Mouse (Mus musculus): ENCODE measurements at regions not wholly inside any gene's neighbourhood (a gene's known extent, or its start where the extent isn't known, plus 50 kb on each side); places are given as distances from the start of the nearest gene placed in this dataset.

- 2% methylated on average over 25 of the region's 25 CpGs for WGBS
- H3K79me2 ChIP-seq (ENCODE audit: control insufficient read depth, insufficient read depth, low read length), result no peaks in the 10 kb centered on the region
- H3K27ac ChIP-seq (replicated peaks; ENCODE audit: insufficient read depth, low read depth, low read length), result no peak overlapping the region
- peaks cover 7% of the 10 kb centered on the region for H3K4me1 ChIP-seq (ENCODE audit: control insufficient read depth, insufficient read depth, low read length)
- H3K36me3 ChIP-seq (ENCODE audit: control insufficient read depth, insufficient read depth, low read length), result no peaks in the 10 kb centered on the region
- DNase-seq (ENCODE audit: extremely low read depth, low read depth, low spot score), result peak; percentile 60
- peak overlapping the region; percentile 19 for H3K9ac ChIP-seq (ENCODE audit: low read depth, low read length)
- TF ChIP-seq CTCF (IDR thresholded peaks at IDR 0.05; ENCODE audit: low read depth, low read length), result no peak
- TF ChIP-seq POLR2A (IDR thresholded peaks at IDR 0.05; ENCODE audit: extremely low read depth, insufficient read depth, low read length), result no peak
- peak overlapping the region; percentile 44 for H3K4me3 ChIP-seq (ENCODE audit: insufficient read depth, low read depth, low read length)
- H3K27me3 ChIP-seq (ENCODE audit: control insufficient read depth, insufficient read depth, low read length), result no peaks in the 10 kb centered on the region
Observed at GRCm38 (mm10) chr16:78236746-78237640, 64.3 kb upstream of the Cxadr start.

DNA sequence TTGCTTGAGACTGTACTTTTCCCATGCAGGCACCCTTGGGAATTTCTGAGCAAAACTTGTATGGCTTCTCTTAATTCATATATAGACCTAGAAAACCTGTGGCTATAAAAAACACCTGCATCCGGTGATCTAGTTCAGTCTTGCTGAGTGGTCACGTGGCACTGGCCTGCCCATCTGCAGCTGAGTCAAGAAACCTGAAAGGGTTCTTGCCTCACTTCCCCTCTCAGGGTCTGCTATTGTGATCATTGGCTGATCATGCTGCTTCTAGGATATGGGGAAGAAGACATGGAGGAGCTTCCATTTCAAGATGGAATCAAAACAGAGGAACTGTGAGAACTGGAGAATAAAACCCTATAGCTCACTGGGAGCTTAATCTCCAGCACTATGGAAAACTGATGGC, 69.1 kb upstream of the Cxadr start:
- no peak overlapping the region for H3K9ac ChIP-seq (ENCODE audit: low read depth, low read length)
- H3K27me3 ChIP-seq (ENCODE audit: control insufficient read depth, insufficient read depth, low read length), result no peaks in the 10 kb centered on the region
- DNase-seq (ENCODE audit: extremely low read depth, low read depth, low spot score), result no peak
- no peaks in the 10 kb centered on the region for H3K79me2 ChIP-seq (ENCODE audit: control insufficient read depth, insufficient read depth, low read length)
- peaks cover 5% of the 10 kb centered on the region for H3K4me1 ChIP-seq (ENCODE audit: control insufficient read depth, insufficient read depth, low read length)
- WGBS, result 97% methylated on average over 2 of the region's 2 CpGs
- H3K4me3 ChIP-seq (ENCODE audit: insufficient read depth, low read depth, low read length), result no peak overlapping the region
- TF ChIP-seq POLR2A (IDR thresholded peaks at IDR 0.05; ENCODE audit: extremely low read depth, insufficient read depth, low read length) (no peak), CTCF (IDR thresholded peaks at IDR 0.05; ENCODE audit: low read depth, low read length) (no peak)
- no peak overlapping the region for H3K27ac ChIP-seq (replicated peaks; ENCODE audit: insufficient read depth, low read depth, low read length)
- no peaks in the 10 kb centered on the region for H3K36me3 ChIP-seq (ENCODE audit: control insufficient read depth, insufficient read depth, low read length)

DNA sequence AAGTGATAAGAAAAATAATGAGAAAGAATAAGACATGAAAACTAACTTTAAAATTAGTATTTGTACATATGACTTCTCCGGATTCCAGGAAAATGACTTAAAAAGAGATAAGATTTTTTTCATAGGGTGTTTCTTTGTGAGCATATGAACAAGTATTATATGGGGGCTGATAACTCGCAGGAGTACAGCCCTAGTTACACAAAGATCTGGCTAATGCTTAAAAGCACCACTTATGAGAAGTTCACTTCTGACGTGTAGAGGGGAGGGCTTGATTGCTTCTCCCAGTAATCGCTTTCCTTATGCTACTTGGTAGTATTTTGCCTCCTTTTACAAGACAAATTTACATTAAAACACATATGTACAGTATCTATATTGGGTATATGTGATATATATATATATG, 72.3 kb upstream of the Cxadr start:
- H3K36me3 ChIP-seq (ENCODE audit: control insufficient read depth, insufficient read depth, low read length), result no peaks in the 10 kb centered on the region
- no peaks in the 10 kb centered on the region for H3K4me1 ChIP-seq (ENCODE audit: control insufficient read depth, insufficient read depth, low read length)
- no peak for DNase-seq (ENCODE audit: extremely low read depth, low read depth, low spot score)
- WGBS, result 90% methylated on average over 4 of the region's 4 CpGs
- no peak overlapping the region for H3K9ac ChIP-seq (ENCODE audit: low read depth, low read length)
- H3K27me3 ChIP-seq (ENCODE audit: control insufficient read depth, insufficient read depth, low read length), result no peaks in the 10 kb centered on the region
- TF ChIP-seq POLR2A (IDR thresholded peaks at IDR 0.05; ENCODE audit: extremely low read depth, insufficient read depth, low read length), result no peak
- TF ChIP-seq CTCF (IDR thresholded peaks at IDR 0.05; ENCODE audit: low read depth, low read length), result no peak
- H3K4me3 ChIP-seq (ENCODE audit: insufficient read depth, low read depth, low read length), result no peak overlapping the region
- H3K79me2 ChIP-seq (ENCODE audit: control insufficient read depth, insufficient read depth, low read length), result no peaks in the 10 kb centered on the region
- H3K27ac ChIP-seq (replicated peaks; ENCODE audit: insufficient read depth, low read depth, low read length), result no peak overlapping the region

- WGBS, result 75% methylated on average over 1 of the region's 1 CpGs
- H3K27ac ChIP-seq (replicated peaks; ENCODE audit: insufficient read depth, low read depth, low read length), result no peak overlapping the region
- no peak for DNase-seq (ENCODE audit: extremely low read depth, low read depth, low spot score)
- H3K4me1 ChIP-seq (ENCODE audit: control insufficient read depth, insufficient read depth, low read length), result no peaks in the 10 kb centered on the region
- no peaks in the 10 kb centered on the region for H3K79me2 ChIP-seq (ENCODE audit: control insufficient read depth, insufficient read depth, low read length)
- no peak overlapping the region for H3K4me3 ChIP-seq (ENCODE audit: insufficient read depth, low read depth, low read length)
- no peak for TF ChIP-seq POLR2A (IDR thresholded peaks at IDR 0.05; ENCODE audit: extremely low read depth, insufficient read depth, low read length)
- no peak for TF ChIP-seq CTCF (IDR thresholded peaks at IDR 0.05; ENCODE audit: low read depth, low read length)
- no peaks in the 10 kb centered on the region for H3K36me3 ChIP-seq (ENCODE audit: control insufficient read depth, insufficient read depth, low read length)
- H3K27me3 ChIP-seq (ENCODE audit: control insufficient read depth, insufficient read depth, low read length), result no peaks in the 10 kb centered on the region
- no peak overlapping the region for H3K9ac ChIP-seq (ENCODE audit: low read depth, low read length)
Observed at GRCm38 (mm10) chr16:78222377-78222776, 78.9 kb upstream of the Cxadr start.

DNA sequence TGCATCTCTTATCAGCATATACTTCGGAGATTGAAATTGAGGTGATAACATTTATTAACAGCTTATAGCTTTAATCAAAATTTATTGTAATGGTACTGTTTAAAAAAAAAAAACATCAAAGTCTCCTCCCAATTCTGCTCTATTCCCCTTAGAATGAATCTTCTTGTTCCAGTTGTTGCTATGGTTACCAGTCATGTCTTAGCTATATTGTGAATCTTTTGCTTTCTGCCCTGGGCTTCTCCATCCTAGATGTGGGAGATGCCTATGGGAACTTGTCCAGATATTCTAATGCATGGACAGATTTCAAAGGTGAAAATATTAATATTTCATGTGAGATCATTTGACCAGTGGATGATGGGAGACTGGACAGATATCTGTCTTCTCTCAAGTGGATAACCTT, 79.5 kb upstream of the Cxadr start:
- WGBS, result 95% methylated on average over 1 of the region's 1 CpGs
- Histone ChIP-seq H3K4me3 (ENCODE audit: insufficient read depth, low read depth, low read length) (no peak overlapping the region), H3K79me2 (ENCODE audit: control insufficient read depth, insufficient read depth, low read length) (no peaks in the 10 kb centered on the region), H3K36me3 (ENCODE audit: control insufficient read depth, insufficient read depth, low read length) (no peaks in the 10 kb centered on the region), H3K27me3 (ENCODE audit: control insufficient read depth, insufficient read depth, low read length) (no peaks in the 10 kb centered on the region), H3K27ac (replicated peaks; ENCODE audit: insufficient read depth, low read depth, low read length) (no peak overlapping the region), H3K4me1 (ENCODE audit: control insufficient read depth, insufficient read depth, low read length) (no peaks in the 10 kb centered on the region), H3K9ac (ENCODE audit: low read depth, low read length) (no peak overlapping the region)
- no peak for DNase-seq (ENCODE audit: extremely low read depth, low read depth, low spot score)
- no peak for TF ChIP-seq CTCF (IDR thresholded peaks at IDR 0.05; ENCODE audit: low read depth, low read length)
- no peak for TF ChIP-seq POLR2A (IDR thresholded peaks at IDR 0.05; ENCODE audit: extremely low read depth, insufficient read depth, low read length)

GRCm38 (mm10) chr16:78217633-78218032, 83.7 kb upstream of the Cxadr start:
- peak overlapping the region; percentile 54; the same call in 1 of the 2 replicates for H3K9ac ChIP-seq (ENCODE audit: low read depth, low read length)
- DNase-seq (ENCODE audit: extremely low read depth, low read depth, low spot score), result no peak
- H3K79me2 ChIP-seq (ENCODE audit: control insufficient read depth, insufficient read depth, low read length), result no peaks in the 10 kb centered on the region
- no peak for TF ChIP-seq CTCF (IDR thresholded peaks at IDR 0.05; ENCODE audit: low read depth, low read length)
- TF ChIP-seq POLR2A (IDR thresholded peaks at IDR 0.05; ENCODE audit: extremely low read depth, insufficient read depth, low read length), result no peak
- WGBS, result 65% methylated on average over 6 of the region's 6 CpGs
- no peaks in the 10 kb centered on the region for H3K4me1 ChIP-seq (ENCODE audit: control insufficient read depth, insufficient read depth, low read length)
- no peaks in the 10 kb centered on the region for H3K36me3 ChIP-seq (ENCODE audit: control insufficient read depth, insufficient read depth, low read length)
- peak overlapping the region; percentile 48 for H3K27ac ChIP-seq (replicated peaks; ENCODE audit: insufficient read depth, low read depth, low read length)
- H3K27me3 ChIP-seq (ENCODE audit: control insufficient read depth, insufficient read depth, low read length), result no peaks in the 10 kb centered on the region
- H3K4me3 ChIP-seq (ENCODE audit: insufficient read depth, low read depth, low read length), result 0 out of 2 replicates have a peak overlapping the region, but pooled peaks have one; percentile 35
